Mouse (Mus musculus): ENCODE results near the gene Foxp1. TPM values are rescaled to one million over a fixed set of nuclear protein-coding genes. Genes with fewer than 3 reads are reported as not detected.

The Foxp1 gene
- polyA plus RNA-seq, 1 experiment from 2014 or later: 88.1 TPM

- no peak overlapping the region for H3K4me2 ChIP-seq (ENCODE audit: low read length)
- no peaks in the 10 kb centered on the region for H3K9me3 ChIP-seq (ENCODE audit: control insufficient read depth, low read length)
- H3K4me1 ChIP-seq (ENCODE audit: control insufficient read depth in 2 of 2, insufficient read depth in 2 of 2, low read length in 2 of 2): peaks cover 3 to 34% of the 10 kb centered on the region in 2 experiments
- H3K27me3 ChIP-seq (ENCODE audit: control insufficient read depth, insufficient read depth, low read length): no peaks in the 10 kb centered on the region
- 33% methylated on average over 5 of the region's 5 CpGs for WGBS
- no peak overlapping the region for H3K4me3 ChIP-seq (ENCODE audit: control insufficient read depth in 1 of 2, insufficient read depth in 1 of 2, low read depth in 1 of 2, low read length in 2 of 2)
- H3K9ac ChIP-seq (ENCODE audit: low read length): no peak overlapping the region
- no peaks in the 10 kb centered on the region for H3K36me3 ChIP-seq (ENCODE audit: control insufficient read depth, insufficient read depth, low read length)
- H3K27ac ChIP-seq (replicated peaks in 1 of 2; ENCODE audit: control insufficient read depth in 1 of 2, insufficient read depth in 1 of 2, low read depth in 2 of 2, low read length in 2 of 2): no peak overlapping the region
- ATAC-seq (ENCODE audit: insufficient number of reproducible peaks, insufficient read depth, low FRiP score, low read depth): no peak
Observed at GRCm38 (mm10) chr6:99029438-99029837, 493.1 kb downstream of the Foxp1 start.

DNA sequence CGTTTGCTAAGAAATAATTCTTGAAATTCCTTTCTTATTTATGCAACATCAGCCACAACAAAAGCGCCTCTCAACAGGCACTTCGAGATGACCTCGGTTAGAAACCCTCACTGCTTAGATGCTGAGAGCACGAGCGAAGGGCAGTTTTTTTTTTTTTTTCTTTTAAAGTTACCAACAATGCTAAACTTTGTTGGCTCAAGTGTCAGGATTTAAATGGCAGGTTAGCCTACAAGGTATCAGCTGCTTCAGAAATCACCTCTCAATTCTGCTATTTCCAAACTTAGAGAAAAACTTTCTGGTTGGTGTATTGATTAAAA is 493.6 kb downstream of the Foxp1 start:
- WGBS: 2% methylated on average over 6 of the region's 6 CpGs
- Histone ChIP-seq H3K9ac (ENCODE audit: low read length) (peak overlapping the region; percentile 92), H3K27me3 (ENCODE audit: control insufficient read depth, insufficient read depth, low read length) (no peaks in the 10 kb centered on the region), H3K36me3 (ENCODE audit: control insufficient read depth, insufficient read depth, low read length) (no peaks in the 10 kb centered on the region), H3K9me3 (ENCODE audit: control insufficient read depth, low read length) (no peaks in the 10 kb centered on the region), H3K27ac (replicated peaks in 1 of 2; ENCODE audit: control insufficient read depth in 1 of 2, insufficient read depth in 1 of 2, low read depth in 2 of 2, low read length in 2 of 2) (peak overlapping the region; percentile 94 to 97), H3K4me3 (ENCODE audit: control insufficient read depth in 1 of 2, insufficient read depth in 1 of 2, low read depth in 1 of 2, low read length in 2 of 2) (peak overlapping the region; percentile 73 to 91), H3K4me1 (ENCODE audit: control insufficient read depth in 2 of 2, insufficient read depth in 2 of 2, low read length in 2 of 2) (peaks cover 4 to 39% of the 10 kb centered on the region in 2 experiments), H3K4me2 (ENCODE audit: low read length) (peak overlapping the region; percentile 86)
- no peak for ATAC-seq (ENCODE audit: insufficient number of reproducible peaks, insufficient read depth, low FRiP score, low read depth)

GRCm38 (mm10) chr6:99028161-99028988 is 494.1 kb downstream of the Foxp1 start:
- Histone ChIP-seq H3K4me2 (ENCODE audit: low read length) (peak overlapping the region; percentile 86), H3K27me3 (ENCODE audit: control insufficient read depth, insufficient read depth, low read length) (no peaks in the 10 kb centered on the region), H3K9me3 (ENCODE audit: control insufficient read depth, low read length) (no peaks in the 10 kb centered on the region), H3K4me3 (ENCODE audit: control insufficient read depth in 1 of 2, insufficient read depth in 1 of 2, low read depth in 1 of 2, low read length in 2 of 2) (peak overlapping the region; percentile 73 to 91), H3K9ac (ENCODE audit: low read length) (peak overlapping the region; percentile 92), H3K27ac (replicated peaks in 1 of 2; ENCODE audit: control insufficient read depth in 1 of 2, insufficient read depth in 1 of 2, low read depth in 2 of 2, low read length in 2 of 2) (peak overlapping the region; percentile 95 to 97), H3K36me3 (ENCODE audit: control insufficient read depth, insufficient read depth, low read length) (no peaks in the 10 kb centered on the region), H3K4me1 (ENCODE audit: control insufficient read depth in 2 of 2, insufficient read depth in 2 of 2, low read length in 2 of 2) (peaks cover 7 to 37% of the 10 kb centered on the region in 2 experiments)
- peak; percentile 90 for ATAC-seq (ENCODE audit: insufficient number of reproducible peaks, insufficient read depth, low FRiP score, low read depth)
- 1% methylated on average over 74 of the region's 87 CpGs for WGBS

- H3K36me3 ChIP-seq (ENCODE audit: control insufficient read depth, insufficient read depth, low read length): no peaks in the 10 kb centered on the region
- no peaks in the 10 kb centered on the region for H3K27me3 ChIP-seq (ENCODE audit: control insufficient read depth, insufficient read depth, low read length)
- under 1% methylated on average over 20 of the region's 22 CpGs for WGBS
- H3K4me3 ChIP-seq (ENCODE audit: control insufficient read depth in 1 of 2, insufficient read depth in 1 of 2, low read depth in 1 of 2, low read length in 2 of 2): peak overlapping the region; percentile 73 to 91
- no peaks in the 10 kb centered on the region for H3K9me3 ChIP-seq (ENCODE audit: control insufficient read depth, low read length)
- H3K9ac ChIP-seq (ENCODE audit: low read length): peak overlapping the region; percentile 92
- H3K4me1 ChIP-seq (ENCODE audit: control insufficient read depth in 2 of 2, insufficient read depth in 2 of 2, low read length in 2 of 2): peaks cover 7 to 32% of the 10 kb centered on the region in 2 experiments
- peak overlapping the region; percentile 86 for H3K4me2 ChIP-seq (ENCODE audit: low read length)
- ATAC-seq (ENCODE audit: insufficient number of reproducible peaks, insufficient read depth, low FRiP score, low read depth): peak; percentile 46
- H3K27ac ChIP-seq (replicated peaks in 1 of 2; ENCODE audit: control insufficient read depth in 1 of 2, insufficient read depth in 1 of 2, low read depth in 2 of 2, low read length in 2 of 2): peak overlapping the region; percentile 95 to 97
Observed at GRCm38 (mm10) chr6:99027542-99028160, 494.9 kb downstream of the Foxp1 start.

DNA sequence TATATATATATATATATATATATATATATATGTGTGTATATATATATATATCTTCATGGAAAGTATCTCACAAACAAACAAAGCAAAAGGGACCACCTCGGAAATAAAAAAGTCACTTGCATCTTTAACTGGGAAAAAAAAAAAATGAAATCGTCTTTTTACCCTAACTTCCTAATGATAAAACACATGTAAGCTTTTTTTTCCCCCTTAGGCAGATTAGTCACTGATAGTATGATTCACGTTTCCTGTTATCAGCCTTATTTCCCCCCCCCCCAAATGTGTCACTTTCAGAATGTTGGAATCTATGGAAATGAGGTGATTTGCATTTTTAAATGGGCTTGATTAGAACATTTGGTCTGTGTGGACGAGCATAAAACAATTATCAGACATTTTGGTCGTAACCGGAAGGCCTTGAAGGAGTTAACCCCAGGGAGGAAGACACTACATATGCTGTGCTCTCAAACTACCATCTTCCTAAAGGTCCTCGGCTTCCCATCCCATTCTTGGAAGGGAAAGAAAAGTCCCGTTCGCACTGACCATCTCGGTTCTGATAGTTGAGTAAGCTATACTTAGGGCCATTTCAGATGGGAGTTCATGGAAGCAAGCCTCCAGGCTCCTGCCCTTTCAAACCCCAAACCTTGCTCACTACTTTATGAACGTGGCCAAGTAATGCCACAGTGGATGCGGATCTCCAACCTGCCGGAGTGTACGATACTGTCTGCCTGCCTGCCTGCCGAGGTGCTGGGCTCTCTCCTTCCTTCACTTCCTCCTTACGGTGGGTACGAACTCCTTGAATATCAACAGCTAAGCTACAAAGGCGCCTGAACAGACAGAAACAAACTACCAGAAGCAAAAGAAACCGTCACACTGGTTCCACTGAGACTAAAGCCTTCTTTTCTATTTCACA is 495.6 kb downstream of the Foxp1 start:
- Histone ChIP-seq H3K9ac (ENCODE audit: low read length) (peak overlapping the region; percentile 92), H3K36me3 (ENCODE audit: control insufficient read depth, insufficient read depth, low read length) (no peaks in the 10 kb centered on the region), H3K4me3 (ENCODE audit: control insufficient read depth in 1 of 2, insufficient read depth in 1 of 2, low read depth in 1 of 2, low read length in 2 of 2) (peak overlapping the region; percentile 73 to 91), H3K4me1 (ENCODE audit: control insufficient read depth in 2 of 2, insufficient read depth in 2 of 2, low read length in 2 of 2) (peaks cover 7 to 32% of the 10 kb centered on the region in 2 experiments), H3K9me3 (ENCODE audit: control insufficient read depth, low read length) (no peaks in the 10 kb centered on the region), H3K27me3 (ENCODE audit: control insufficient read depth, insufficient read depth, low read length) (no peaks in the 10 kb centered on the region), H3K4me2 (ENCODE audit: low read length) (peak overlapping the region; percentile 86), H3K27ac (replicated peaks in 1 of 2; ENCODE audit: control insufficient read depth in 1 of 2, insufficient read depth in 1 of 2, low read depth in 2 of 2, low read length in 2 of 2) (peak overlapping the region; percentile 95 to 97)
- 3% methylated on average over 19 of the region's 19 CpGs for whole genome bisulfite sequencing
- no peak for ATAC-seq (ENCODE audit: insufficient number of reproducible peaks, insufficient read depth, low FRiP score, low read depth)

DNA sequence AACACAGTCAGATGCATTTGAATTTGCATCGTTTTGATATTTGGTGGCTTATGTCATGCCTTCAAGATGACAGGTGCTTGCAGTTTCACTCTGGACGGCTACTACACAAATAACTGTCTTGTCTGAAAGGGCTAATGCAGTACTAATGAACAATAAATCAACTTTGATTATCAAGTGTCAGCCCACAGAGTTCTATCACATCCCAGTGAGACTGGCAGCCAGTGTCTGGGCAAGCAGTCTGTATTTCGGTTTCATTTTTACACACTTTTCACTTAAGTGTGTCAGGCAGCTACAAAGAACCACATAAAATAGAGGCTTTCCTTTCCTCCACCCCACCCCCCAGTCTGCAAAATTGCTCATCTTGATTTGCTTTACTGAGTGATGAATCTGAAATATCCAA is 496.5 kb downstream of the Foxp1 start:
- Histone ChIP-seq H3K9me3 (ENCODE audit: control insufficient read depth, low read length) (no peaks in the 10 kb centered on the region), H3K27ac (replicated peaks in 1 of 2; ENCODE audit: control insufficient read depth in 1 of 2, insufficient read depth in 1 of 2, low read depth in 2 of 2, low read length in 2 of 2) (peak overlapping the region; percentile 45 to 54; a peak in 3 of 4 replicates), H3K4me1 (ENCODE audit: control insufficient read depth in 2 of 2, insufficient read depth in 2 of 2, low read length in 2 of 2) (peaks cover 7 to 37% of the 10 kb centered on the region in 2 experiments), H3K4me2 (ENCODE audit: low read length) (peak overlapping the region; percentile 86), H3K36me3 (ENCODE audit: control insufficient read depth, insufficient read depth, low read length) (no peaks in the 10 kb centered on the region), H3K27me3 (ENCODE audit: control insufficient read depth, insufficient read depth, low read length) (no peaks in the 10 kb centered on the region), H3K9ac (ENCODE audit: low read length) (peak overlapping the region; percentile 64), H3K4me3 (ENCODE audit: control insufficient read depth in 1 of 2, insufficient read depth in 1 of 2, low read depth in 1 of 2, low read length in 2 of 2) (peak overlapping the region; percentile 15 to 73; a peak in 3 of 4 replicates)
- 22% methylated on average over 3 of the region's 3 CpGs for whole genome bisulfite sequencing
- ATAC-seq (ENCODE audit: insufficient number of reproducible peaks, insufficient read depth, low FRiP score, low read depth): no peak

DNA sequence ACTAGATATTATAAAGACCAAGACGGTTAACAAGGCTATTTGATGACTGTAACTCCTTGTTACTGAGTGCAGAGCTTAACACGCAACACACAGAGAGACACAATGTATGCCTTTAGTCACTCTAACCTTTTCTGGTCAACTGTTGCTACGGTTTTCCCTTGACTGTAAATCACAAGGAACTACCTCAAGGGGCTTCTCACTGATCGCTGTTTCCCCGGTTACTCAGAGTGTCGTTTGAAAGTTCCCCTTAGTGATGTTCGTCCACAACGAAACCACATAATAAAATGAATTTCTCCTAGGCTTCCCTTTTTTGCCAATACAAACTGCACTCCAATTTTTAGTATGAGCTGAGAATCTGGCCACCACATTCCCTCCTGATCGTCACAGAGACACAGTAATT is 497.9 kb downstream of the Foxp1 start:
- no peak for ATAC-seq (ENCODE audit: insufficient number of reproducible peaks, insufficient read depth, low FRiP score, low read depth)
- H3K4me3 ChIP-seq (ENCODE audit: control insufficient read depth in 1 of 2, insufficient read depth in 1 of 2, low read depth in 1 of 2, low read length in 2 of 2): peak overlapping the region; percentile 4 to 73; a peak in 2 of 4 replicates
- no peaks in the 10 kb centered on the region for H3K27me3 ChIP-seq (ENCODE audit: control insufficient read depth, insufficient read depth, low read length)
- H3K4me2 ChIP-seq (ENCODE audit: low read length): peak overlapping the region; percentile 86
- peak overlapping the region; percentile 64 for H3K9ac ChIP-seq (ENCODE audit: low read length)
- 34% methylated on average over 9 of the region's 9 CpGs for WGBS
- H3K4me1 ChIP-seq (ENCODE audit: control insufficient read depth in 2 of 2, insufficient read depth in 2 of 2, low read length in 2 of 2): peaks cover 7 to 42% of the 10 kb centered on the region in 2 experiments
- H3K27ac ChIP-seq (replicated peaks in 1 of 2; ENCODE audit: control insufficient read depth in 1 of 2, insufficient read depth in 1 of 2, low read depth in 2 of 2, low read length in 2 of 2): peak overlapping the region; percentile 45 to 54
- no peaks in the 10 kb centered on the region for H3K9me3 ChIP-seq (ENCODE audit: control insufficient read depth, low read length)
- H3K36me3 ChIP-seq (ENCODE audit: control insufficient read depth, insufficient read depth, low read length): no peaks in the 10 kb centered on the region

Measured in heart, embryonic 14.5 days (tissue).